Mouse (Mus musculus): ENCODE results near the gene Slc29a4.

DNA sequence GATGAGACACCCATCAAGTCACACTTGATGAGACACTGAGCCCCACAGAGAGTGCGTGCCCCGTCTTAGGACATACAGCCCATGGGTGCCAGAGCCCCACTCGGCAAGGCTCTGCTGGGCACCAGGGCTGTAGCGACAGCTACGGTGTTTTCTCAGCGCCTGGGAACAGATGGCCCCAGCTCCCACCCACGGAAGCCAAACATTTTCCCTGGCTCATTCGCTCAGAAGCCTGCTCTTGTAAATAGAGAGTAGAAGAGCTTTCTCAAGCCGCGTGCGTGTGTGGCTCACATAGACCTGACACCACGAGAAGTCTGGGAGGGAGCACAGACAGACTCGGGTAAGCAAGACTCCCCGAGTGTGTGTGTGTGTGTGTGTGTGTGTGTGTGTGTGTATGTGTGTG, at the start of gene Slc29a4:
- no peak for TF ChIP-seq CTCF (conservative IDR thresholded peaks at IDR 0.05; ENCODE audit: low read length)
- no peak for TF ChIP-seq NANOG (IDR thresholded peaks at IDR 0.05; ENCODE audit: borderline replicate concordance, low read length)
- TF ChIP-seq POU5F1 (IDR thresholded peaks at IDR 0.05; ENCODE audit: borderline replicate concordance, low read length): no peak
